Mouse (Mus musculus) kidney, postnatal 4 days (tissue): Measurements from ENCODE around the gene Ssc5d.

ENCODE experiments used
- DNase-seq, 2 experiments: peaks; one replicate each; pipeline ENCODE4 v3.0.0; 2021; ENCODE audit warnings: mixed read lengths in 2 of 2

Ssc5d gene

GRCm38 (mm10) chr7:4920496-4920895 is 5.1 kb upstream of the Ssc5d start:
- DNase-seq = no peak

GRCm38 (mm10) chr7:4920976-4921823 is 4.4 kb upstream of the Ssc5d start:
- peak; percentile 42 to 60 for DNase-seq

GRCm38 (mm10) chr7:4921824-4922482 is 3.6 kb upstream of the Ssc5d start, which contains the start of gene Nat14:
TSS of gene Nat14 (plus strand) at chr7:4922028.
- no peak for DNase-seq

- peak; percentile 84 to 89 for DNase-seq
These were observed 3.1 kb upstream of the Ssc5d start for GRCm38 (mm10) chr7:4922508-4922907.

- DNase-seq = peak; percentile 74 to 81
These were observed 2.5 kb upstream of the Ssc5d start for GRCm38 (mm10) chr7:4922931-4923565.

GRCm38 (mm10) chr7:4923586-4924364 is 1.8 kb upstream of the Ssc5d start:
- peak; percentile 71 to 79 for DNase-seq

- peak in 1 of 2 experiments; percentile 43 for DNase-seq
These were observed 1.1 kb upstream of the Ssc5d start for GRCm38 (mm10) chr7:4924483-4924882.

GRCm38 (mm10) chr7:4924891-4925301 is 689 bp upstream of the Ssc5d start:
- DNase-seq = peak; percentile 56 to 69

- no peak for DNase-seq
These were observed 1.3 kb downstream of the Ssc5d start for GRCm38 (mm10) chr7:4926849-4927248.

GRCm38 (mm10) chr7:4927711-4928110 is 2.1 kb downstream of the Ssc5d start:
- DNase-seq = peak in 1 of 2 experiments; percentile 44

- peak in 1 of 2 experiments; percentile 30 for DNase-seq
These were observed 2.7 kb downstream of the Ssc5d start for GRCm38 (mm10) chr7:4928323-4928722.

- no peak for DNase-seq
These were observed 7.5 kb downstream of the Ssc5d start for GRCm38 (mm10) chr7:4933103-4933502.

- DNase-seq = no peak
These were observed 8.8 kb downstream of the Ssc5d start for GRCm38 (mm10) chr7:4934160-4934914.

GRCm38 (mm10) chr7:4936832-4937231 is 11.2 kb downstream of the Ssc5d start:
- peak in 1 of 2 experiments; percentile 17 for DNase-seq

GRCm38 (mm10) chr7:4937392-4937791 is 11.8 kb downstream of the Ssc5d start:
- no peak for DNase-seq

GRCm38 (mm10) chr7:4938456-4938855 is 12.9 kb downstream of the Ssc5d start:
- peak; percentile 88 for DNase-seq

- peak; percentile 87 to 89 for DNase-seq
These were observed 14.5 kb downstream of the Ssc5d start for GRCm38 (mm10) chr7:4940068-4940479.

- no peak for DNase-seq
These were observed 17.1 kb downstream of the Ssc5d start for GRCm38 (mm10) chr7:4942673-4943072.

- DNase-seq = peak; percentile 95
These were observed 17.7 kb downstream of the Ssc5d start for GRCm38 (mm10) chr7:4943223-4943815.

GRCm38 (mm10) chr7:4947855-4948254 is 22.3 kb downstream of the Ssc5d start:
- no peak for DNase-seq

- DNase-seq = no peak
These were observed 22.8 kb downstream of the Ssc5d start for GRCm38 (mm10) chr7:4948386-4948785.
